Mouse (Mus musculus) kidney, adult 2 months (tissue): ENCODE results near the gene Ykt6.

Experiments
- CTCF ChIP-seq: fragments of 200-500 bp; conservative IDR thresholded peaks from 2 replicates; pipeline ENCODE4 v1.5.1; 2011; ENCODE audit warnings: low read depth, mild to moderate bottlenecking, control low read depth, low read length, moderate library complexity, mixed read lengths; ENCODE audit not compliant: insufficient read depth, insufficient read length
- POLR2A ChIP-seq: fragments of 200-500 bp; IDR thresholded peaks from one replicate; pipeline ENCODE4 v1.6.1; 2011; ENCODE audit warnings: low read depth, low read length, control low read depth

- TF ChIP-seq POLR2A (no peak), CTCF (no peak)
Observed at GRCm38 (mm10) chr11:5905778-5906518, 49.5 kb upstream of the Ykt6 start.
